Mouse (Mus musculus) kidney, postnatal 14 days (tissue): ENCODE results near the gene Afap1l2.

Experiments used
- DNase-seq: peaks from one replicate; pipeline ENCODE4 v3.0.0; 2022; ENCODE audit warnings: mixed read lengths

The Afap1l2 gene

GRCm38 (mm10) chr19:56873816-56874600 lies 134.0 kb downstream of the Afap1l2 start, which contains the start of gene Vwa2:
TSS of gene Vwa2 (plus strand) at chr19:56874249.
- peak; percentile 54 for DNase-seq

GRCm38 (mm10) chr19:56867701-56868100 lies 140.3 kb downstream of the Afap1l2 start:
- DNase-seq, result no peak
